Mouse (Mus musculus): ENCODE results near the gene Lst1. TPM values are rescaled to one million over a fixed set of nuclear protein-coding genes. Genes with fewer than 3 reads are reported as not detected.

The Lst1 gene
- polyA plus RNA-seq, 1 experiment from 2014 or later = 5.9 TPM

- Histone ChIP-seq H3K9ac (no peak overlapping the region), H3K27me3 (no peaks in the 10 kb centered on the region), H3K9me3 (no peaks in the 10 kb centered on the region), H3K4me1 (no peaks in the 10 kb centered on the region), H3K4me3 (no peak overlapping the region), H3K36me3 (no peaks in the 10 kb centered on the region), H3K27ac (no peak overlapping the region), H3K4me2 (replicated peaks) (no peak overlapping the region)
- ATAC-seq (ENCODE audit: insufficient number of reproducible peaks, insufficient read depth, low FRiP score, low TSS enrichment) = no peak
- WGBS = 77% methylated on average over 6 of the region's 6 CpGs
These were observed 12.9 kb downstream of the Lst1 start for GRCm38 (mm10) chr17:35175382-35175781.

DNA sequence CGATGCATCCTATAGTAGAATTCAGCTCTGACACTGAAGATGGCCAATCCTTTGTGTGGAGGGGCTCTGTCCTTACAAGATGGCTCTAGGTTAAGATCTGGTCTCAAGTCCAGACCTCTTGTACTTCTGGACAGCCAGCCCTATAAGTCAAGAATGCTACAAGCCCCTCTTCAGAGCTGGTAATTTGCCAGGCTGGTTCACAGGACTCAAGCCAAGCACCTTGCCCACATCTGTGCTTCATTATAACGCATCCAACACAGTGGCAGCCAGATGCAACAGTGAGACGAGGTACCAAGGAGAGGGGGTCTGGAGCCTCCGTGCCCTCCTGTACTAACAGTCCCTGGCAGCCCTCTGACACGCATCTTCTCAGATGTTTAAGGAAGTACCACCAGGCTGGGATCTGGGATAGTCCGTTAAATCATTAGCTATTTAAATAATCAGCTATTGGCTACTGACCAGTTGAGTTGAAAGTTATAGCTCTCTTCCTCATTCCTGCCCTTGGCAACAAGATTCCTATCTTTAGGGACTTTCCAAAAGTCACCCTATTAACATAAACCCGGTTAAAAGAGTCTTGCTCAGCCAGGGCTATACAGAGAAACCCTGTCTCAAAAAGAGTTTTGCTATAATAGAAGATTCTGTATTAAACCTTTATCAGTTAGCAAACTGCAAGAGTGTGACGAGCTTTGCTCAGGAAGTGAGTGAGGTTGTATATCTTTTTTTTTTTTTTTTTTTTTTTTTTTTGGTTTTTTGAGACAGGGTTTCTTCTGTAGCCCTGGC is 13.8 kb downstream of the Lst1 start:
- no peak for ATAC-seq (ENCODE audit: insufficient number of reproducible peaks, insufficient read depth, low FRiP score, low TSS enrichment)
- Histone ChIP-seq H3K36me3 (no peaks in the 10 kb centered on the region), H3K27ac (no peak overlapping the region), H3K4me3 (no peak overlapping the region), H3K9ac (0 out of 2 replicates have a peak overlapping the region, but pooled peaks have one; percentile 24), H3K27me3 (no peaks in the 10 kb centered on the region), H3K4me1 (no peaks in the 10 kb centered on the region), H3K4me2 (replicated peaks) (no peak overlapping the region), H3K9me3 (no peaks in the 10 kb centered on the region)
- WGBS = 52% methylated on average over 8 of the region's 8 CpGs

DNA sequence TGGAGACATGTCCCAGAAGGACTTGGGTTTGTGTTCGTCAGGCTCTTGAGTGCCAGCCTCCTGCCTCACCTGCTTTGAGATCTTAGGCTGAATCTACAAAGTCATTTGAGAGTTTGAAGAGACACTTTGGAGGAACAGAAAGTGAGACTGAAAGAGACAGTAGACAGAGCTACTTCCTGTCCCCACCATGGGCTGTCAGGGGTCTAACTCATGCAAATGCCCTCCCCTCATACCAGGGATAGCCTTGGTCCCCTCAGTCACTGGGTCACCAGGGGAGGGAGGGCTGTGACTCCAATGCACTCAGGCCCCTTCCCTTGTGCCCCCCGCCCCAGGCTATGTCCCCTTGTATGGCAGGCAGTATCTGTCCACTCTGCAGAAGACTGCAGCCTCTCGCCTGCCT is 14.9 kb downstream of the Lst1 start:
- H3K4me2 ChIP-seq (replicated peaks) = no peak overlapping the region
- ATAC-seq (ENCODE audit: insufficient number of reproducible peaks, insufficient read depth, low FRiP score, low TSS enrichment) = no peak
- H3K4me1 ChIP-seq = no peaks in the 10 kb centered on the region
- 73% methylated on average over 3 of the region's 3 CpGs for WGBS
- H3K9ac ChIP-seq = 0 out of 2 replicates have a peak overlapping the region, but pooled peaks have one; percentile 24
- H3K27ac ChIP-seq = no peak overlapping the region
- H3K36me3 ChIP-seq = no peaks in the 10 kb centered on the region
- H3K4me3 ChIP-seq = no peak overlapping the region
- H3K9me3 ChIP-seq = no peaks in the 10 kb centered on the region
- H3K27me3 ChIP-seq = no peaks in the 10 kb centered on the region

DNA sequence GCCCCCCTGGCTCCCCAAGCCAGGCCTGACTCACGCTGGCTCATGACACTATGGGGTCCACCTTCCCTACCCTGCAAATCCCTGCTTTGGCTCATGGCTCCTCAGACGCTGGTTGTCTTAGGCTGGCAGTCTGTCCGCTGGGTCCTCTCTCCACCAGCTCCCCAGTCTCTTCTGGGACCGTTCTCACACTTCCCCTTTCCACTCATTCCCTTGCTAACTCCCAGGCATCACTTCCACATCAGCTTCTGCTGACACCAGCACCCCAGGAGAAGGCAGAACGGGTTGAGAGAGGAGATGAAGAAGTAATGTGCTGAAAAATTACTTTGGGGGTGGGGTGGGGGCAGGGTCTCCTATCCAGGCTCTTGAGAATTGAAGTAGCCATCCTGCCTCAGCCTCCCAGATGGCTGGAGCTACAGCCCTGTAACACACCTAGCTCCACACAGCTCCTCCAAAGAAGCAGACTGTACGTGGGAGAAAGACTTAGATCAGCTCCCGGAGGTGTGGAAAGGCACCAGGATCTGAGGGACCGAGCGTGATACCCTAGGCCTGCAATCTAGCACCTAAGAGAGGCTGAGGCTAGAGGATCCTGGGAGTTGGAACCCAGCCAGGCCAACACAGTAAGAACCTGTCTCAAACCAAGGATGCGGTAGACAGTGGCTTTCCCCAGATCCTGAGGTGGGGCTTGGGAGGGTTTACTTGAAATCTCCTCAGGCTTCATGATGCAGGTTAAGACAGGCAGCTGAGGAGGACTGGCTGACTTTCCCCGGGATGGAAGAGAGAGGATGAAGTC is 15.6 kb downstream of the Lst1 start:
- ATAC-seq (ENCODE audit: insufficient number of reproducible peaks, insufficient read depth, low FRiP score, low TSS enrichment) = no peak
- WGBS = 68% methylated on average over 11 of the region's 11 CpGs
- H3K4me2 ChIP-seq (replicated peaks) = no peak overlapping the region
- no peaks in the 10 kb centered on the region for H3K36me3 ChIP-seq
- no peak overlapping the region for H3K9ac ChIP-seq
- no peaks in the 10 kb centered on the region for H3K27me3 ChIP-seq
- no peak overlapping the region for H3K27ac ChIP-seq
- no peak overlapping the region for H3K4me3 ChIP-seq
- no peaks in the 10 kb centered on the region for H3K9me3 ChIP-seq
- no peaks in the 10 kb centered on the region for H3K4me1 ChIP-seq

DNA sequence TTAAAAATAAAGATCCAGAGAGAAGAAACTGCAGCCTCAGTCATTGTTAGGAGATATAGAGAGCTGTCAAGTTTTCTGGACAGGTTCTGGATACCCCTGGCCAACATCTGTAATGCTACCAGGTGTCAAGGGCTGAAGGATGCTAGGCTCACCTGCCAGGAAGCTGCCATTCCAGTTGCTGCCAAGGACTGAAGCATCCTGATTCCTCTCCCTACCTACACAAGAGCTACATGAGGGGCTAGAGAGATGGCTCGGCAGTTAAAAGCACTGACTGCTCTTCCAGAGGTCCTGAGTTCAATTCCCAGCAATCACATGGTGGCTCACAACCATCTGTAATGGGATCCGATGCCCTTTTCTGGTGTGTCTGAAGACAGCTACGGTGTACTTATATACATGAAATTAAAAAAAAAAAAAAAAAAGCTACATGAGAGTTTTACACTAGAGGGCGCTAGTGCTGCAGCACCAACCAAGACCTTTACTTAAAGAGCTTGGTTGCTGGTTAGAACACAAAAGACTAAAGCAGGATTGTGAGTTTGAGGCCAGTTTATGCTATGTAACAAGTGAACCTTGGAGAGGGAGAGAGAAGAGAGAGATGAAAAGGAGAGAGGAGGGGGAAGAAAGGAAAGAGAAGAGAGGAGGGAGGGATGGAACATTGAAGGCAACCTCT is 19.6 kb downstream of the Lst1 start:
- Histone ChIP-seq H3K4me2 (replicated peaks) (no peak overlapping the region), H3K27me3 (no peaks in the 10 kb centered on the region), H3K9me3 (no peaks in the 10 kb centered on the region), H3K9ac (no peak overlapping the region), H3K36me3 (no peaks in the 10 kb centered on the region), H3K4me3 (no peak overlapping the region), H3K4me1 (peaks cover 6% of the 10 kb centered on the region; the same call in 1 of the 2 replicates), H3K27ac (no peak overlapping the region)
- 26% methylated on average over 4 of the region's 4 CpGs for WGBS
- ATAC-seq (ENCODE audit: insufficient number of reproducible peaks, insufficient read depth, low FRiP score, low TSS enrichment) = no peak

GRCm38 (mm10) chr17:35167794-35168193 is 20.4 kb downstream of the Lst1 start:
- ATAC-seq (ENCODE audit: insufficient number of reproducible peaks, insufficient read depth, low FRiP score, low TSS enrichment) = no peak
- H3K36me3 ChIP-seq = no peaks in the 10 kb centered on the region
- no peak overlapping the region for H3K4me3 ChIP-seq
- no peaks in the 10 kb centered on the region for H3K27me3 ChIP-seq
- H3K27ac ChIP-seq = no peak overlapping the region
- H3K4me2 ChIP-seq (replicated peaks) = no peak overlapping the region
- no peaks in the 10 kb centered on the region for H3K9me3 ChIP-seq
- H3K4me1 ChIP-seq = peaks cover 10% of the 10 kb centered on the region
- H3K9ac ChIP-seq = no peak overlapping the region
- 87% methylated on average over 7 of the region's 7 CpGs for WGBS

- no peaks in the 10 kb centered on the region for H3K9me3 ChIP-seq
- 67% methylated on average over 8 of the region's 8 CpGs for WGBS
- peaks cover 18% of the 10 kb centered on the region for H3K4me1 ChIP-seq
- H3K36me3 ChIP-seq = peaks cover 9% of the 10 kb centered on the region
- H3K27me3 ChIP-seq = no peaks in the 10 kb centered on the region
- H3K4me3 ChIP-seq = no peak overlapping the region
- H3K27ac ChIP-seq = peak overlapping the region; percentile 97
- H3K4me2 ChIP-seq (replicated peaks) = peak overlapping the region; percentile 45
- no peak overlapping the region for H3K9ac ChIP-seq
- ATAC-seq (ENCODE audit: insufficient number of reproducible peaks, insufficient read depth, low FRiP score, low TSS enrichment) = no peak
These were observed 21.7 kb downstream of the Lst1 start for GRCm38 (mm10) chr17:35166352-35167035.

DNA sequence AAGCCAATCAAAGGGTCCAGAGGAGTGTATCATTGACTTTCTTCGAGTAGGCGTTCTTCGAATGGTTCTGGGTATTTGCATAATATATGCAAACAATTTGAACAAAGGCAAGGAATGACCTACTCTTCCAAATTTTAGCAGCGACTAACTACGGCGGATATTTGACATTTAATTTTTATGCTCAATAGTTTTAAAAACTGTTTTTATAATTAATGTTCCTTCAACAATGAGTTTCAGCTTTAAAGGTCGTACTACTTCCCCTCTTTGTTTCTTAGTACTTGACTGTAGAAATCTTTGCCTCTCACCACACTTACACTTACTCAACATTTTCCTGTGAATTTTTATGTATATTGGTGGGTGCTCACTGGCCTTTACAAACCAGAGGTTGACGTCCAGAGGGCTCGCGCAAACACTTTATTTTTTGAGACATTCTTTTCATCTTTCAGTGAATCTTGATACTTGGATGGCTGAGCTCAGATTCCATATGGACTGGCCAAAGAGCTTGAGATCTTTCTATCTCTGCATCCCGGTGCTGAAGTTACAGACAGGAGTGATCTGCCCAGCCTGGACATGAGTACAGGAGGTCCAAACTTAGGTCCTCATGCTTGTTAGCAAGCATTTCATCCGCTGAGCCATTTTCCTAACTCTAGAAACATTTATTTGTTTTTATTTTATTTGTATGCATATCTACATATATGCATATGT is 22.6 kb downstream of the Lst1 start:
- Histone ChIP-seq H3K27ac (peak overlapping the region; percentile 97), H3K4me3 (peak overlapping the region; percentile 99), H3K27me3 (no peaks in the 10 kb centered on the region), H3K9ac (peak overlapping the region; percentile 100; the same call in 1 of the 2 replicates), H3K9me3 (no peaks in the 10 kb centered on the region), H3K4me1 (peaks cover 18% of the 10 kb centered on the region), H3K36me3 (peaks cover 17% of the 10 kb centered on the region), H3K4me2 (replicated peaks) (peak overlapping the region; percentile 45)
- peak; percentile 87 for ATAC-seq (ENCODE audit: insufficient number of reproducible peaks, insufficient read depth, low FRiP score, low TSS enrichment)
- 22% methylated on average over 12 of the region's 12 CpGs for WGBS

- peak within 1 kb of the TSS; percentile 99 for H3K4me3 ChIP-seq
- H3K27me3 ChIP-seq = no peaks in the 10 kb centered on the region
- peaks cover 25% of the 10 kb centered on the region for H3K36me3 ChIP-seq
- H3K4me1 ChIP-seq = peaks cover 18% of the 10 kb centered on the region
- peak within 1 kb of the TSS; percentile 95 for H3K4me2 ChIP-seq (replicated peaks)
- WGBS = under 1% methylated on average over 78 of the region's 89 CpGs
- no peaks in the 10 kb centered on the region for H3K9me3 ChIP-seq
- H3K27ac ChIP-seq = peak within 1 kb of the TSS; percentile 97
- H3K9ac ChIP-seq = peak within 1 kb of the TSS; percentile 100
- ATAC-seq (ENCODE audit: insufficient number of reproducible peaks, insufficient read depth, low FRiP score, low TSS enrichment) = peak; percentile 93
These were observed 23.4 kb downstream of the Lst1 start, which contains the start of gene Prrc2a for GRCm38 (mm10) chr17:35164568-35165450. Gene Prrc2a (minus strand): TSS chr17:35164897.

- WGBS = under 1% methylated on average over 25 of the region's 28 CpGs
- no peak; the same call in 1 of the 2 replicates for ATAC-seq (ENCODE audit: insufficient number of reproducible peaks, insufficient read depth, low FRiP score, low TSS enrichment)
- H3K27ac ChIP-seq = peak overlapping the region; percentile 97
- H3K36me3 ChIP-seq = peaks cover 32% of the 10 kb centered on the region
- peak overlapping the region; percentile 100 for H3K9ac ChIP-seq
- H3K4me1 ChIP-seq = peaks cover 18% of the 10 kb centered on the region
- peak overlapping the region; percentile 95 for H3K4me2 ChIP-seq (replicated peaks)
- no peaks in the 10 kb centered on the region for H3K9me3 ChIP-seq
- H3K27me3 ChIP-seq = no peaks in the 10 kb centered on the region
- H3K4me3 ChIP-seq = peak overlapping the region; percentile 99
These were observed 24.0 kb downstream of the Lst1 start for GRCm38 (mm10) chr17:35164218-35164567.

Data from embryonic facial prominence, embryonic 12.5 days (tissue).